Mouse (Mus musculus) granulocyte monocyte progenitor cell, adult 5-6 weeks (primary cell): Measurements from ENCODE around the gene Cldn10. TPM values are rescaled to one million over a fixed set of nuclear protein-coding genes. Genes with fewer than 3 reads are reported as not detected.
"Not testable (repeated sequence)": the region's sequence is repeated elsewhere in the genome, so short reads cannot be mapped to it uniquely, and the experiment has no call there.

ENCODE experiments used
- ATAC-seq: replicated peaks from 2 replicates; pipeline ENCODE4 v1.8.0; 2016; ENCODE audit warnings: mild to moderate bottlenecking, moderate TSS enrichment, inconsistent platforms; ENCODE audit not compliant: poor library complexity, severe bottlenecking
- total RNA-seq, 2 experiments: library from RNA; stranded (forward) in 1 of 2; stranded (reverse) in 1 of 2; fragments of 200-712, 200-1000 nt in 1 of 2; fragments of >200 nt in 1 of 2; fragmentation: Nextera tagmentation in 1 of 2; gene quantifications; 2 replicates each; pipeline ENCODE4 v1.2.3; 2014 to 2017

The Cldn10 gene
- total RNA-seq (2014; fragmentation: Nextera tagmentation) (not detected in 2 replicates), total RNA-seq (2017) (0.31 TPM in 1 of 2 replicates, not detected in the other)

DNA sequence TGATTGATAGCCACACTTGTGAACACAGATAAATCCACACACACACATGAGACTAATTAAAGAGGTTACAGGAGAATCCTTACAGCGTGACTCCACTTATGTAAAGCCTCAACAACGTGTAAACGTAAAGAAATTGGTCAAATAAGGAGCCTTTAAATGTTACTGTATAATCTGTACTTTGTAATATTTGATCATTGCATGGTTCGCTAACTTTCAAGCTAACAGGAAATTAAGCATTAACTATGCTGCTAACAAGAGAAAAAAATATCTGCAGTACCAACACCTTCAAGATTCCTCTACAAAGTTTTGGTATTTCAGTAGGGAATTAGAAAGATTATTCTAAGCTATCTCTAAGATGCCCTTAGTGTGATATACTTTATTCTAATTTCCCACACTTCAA is at the start of gene Cldn10:
Gene Cldn10 (plus strand): TSS at position 288 of the 400 bp plus-strand sequence.
- no peak for ATAC-seq

DNA sequence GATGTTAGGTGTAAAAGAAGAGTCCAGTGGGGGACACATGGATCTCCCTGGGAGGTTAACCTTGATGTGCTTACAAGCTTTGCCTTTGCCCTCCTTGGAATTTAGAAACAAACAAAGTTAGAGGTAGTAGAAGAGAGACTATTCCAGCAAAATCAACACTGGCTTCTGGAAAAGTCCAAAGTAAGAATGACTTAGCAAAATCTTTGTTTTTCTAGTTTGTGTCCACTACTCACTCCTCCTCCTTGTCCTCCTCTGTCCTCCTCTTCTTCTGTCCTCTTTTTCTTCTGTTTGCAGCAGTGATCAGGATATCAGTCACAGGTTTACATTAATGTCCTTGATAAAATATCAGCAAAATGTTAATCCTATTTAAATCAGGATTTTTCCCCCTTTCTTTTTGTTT is 45.9 kb upstream of the Cldn10 start:
- ATAC-seq = no peak

- no peak for ATAC-seq
Measured at GRCm38 (mm10) chr14:118742862-118743261, 44.8 kb upstream of the Cldn10 start.

GRCm38 (mm10) chr14:118749068-118749467 is 38.6 kb upstream of the Cldn10 start:
- ATAC-seq = no peak

DNA sequence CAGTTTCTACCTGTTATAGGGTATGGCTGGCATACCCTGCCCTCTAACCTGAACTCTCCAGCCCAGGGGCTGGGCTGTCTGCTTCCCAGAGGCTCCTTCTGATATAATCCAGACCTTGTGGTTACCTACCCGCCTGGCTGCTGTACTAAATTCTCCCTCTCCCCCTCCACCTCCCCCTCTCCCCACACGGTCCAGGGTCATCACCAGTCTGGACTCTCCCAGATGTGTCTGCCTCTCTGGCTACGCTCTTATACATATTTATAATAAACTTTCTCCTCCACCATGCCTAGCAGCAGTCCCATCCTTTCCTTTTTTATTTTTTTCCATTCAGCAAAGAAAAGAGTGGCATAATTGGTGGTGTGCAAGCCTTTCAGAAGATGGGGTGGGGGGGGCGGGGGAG is 38.0 kb upstream of the Cldn10 start:
- ATAC-seq = no peak

- no peak; the same call in none of the 2 replicates for ATAC-seq
Measured at GRCm38 (mm10) chr14:118750505-118751192, 37.1 kb upstream of the Cldn10 start.

GRCm38 (mm10) chr14:118751193-118751753 is 36.4 kb upstream of the Cldn10 start:
- no peak for ATAC-seq

GRCm38 (mm10) chr14:118756015-118756414 is 31.7 kb upstream of the Cldn10 start:
- no peak for ATAC-seq

DNA sequence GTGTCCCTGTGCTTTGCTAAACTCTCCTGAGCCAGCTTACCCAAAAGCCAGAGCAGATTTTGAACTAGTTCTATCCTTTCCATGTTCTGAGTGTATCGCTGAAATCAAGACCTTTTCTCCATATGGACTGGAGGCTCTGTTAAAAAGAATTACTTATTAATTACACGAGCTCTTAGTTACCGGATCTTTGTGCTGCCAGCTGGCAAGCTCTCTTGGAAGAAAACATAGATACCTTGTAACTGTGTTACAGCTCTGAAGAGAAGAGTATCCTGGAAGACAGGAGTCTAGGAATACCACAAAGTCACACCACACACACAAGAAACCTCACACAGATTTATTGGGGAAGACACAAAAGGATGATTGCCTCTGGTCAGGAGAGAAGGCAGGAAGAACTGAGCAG is 31.1 kb upstream of the Cldn10 start:
- ATAC-seq = no peak

- ATAC-seq = not testable (repeated sequence)
Measured at GRCm38 (mm10) chr14:118763362-118763761, 24.3 kb upstream of the Cldn10 start.

GRCm38 (mm10) chr14:118763917-118764495 is 23.7 kb upstream of the Cldn10 start:
- ATAC-seq = no peak

- ATAC-seq = no peak
Measured at GRCm38 (mm10) chr14:118765306-118765705, 22.4 kb upstream of the Cldn10 start.

DNA sequence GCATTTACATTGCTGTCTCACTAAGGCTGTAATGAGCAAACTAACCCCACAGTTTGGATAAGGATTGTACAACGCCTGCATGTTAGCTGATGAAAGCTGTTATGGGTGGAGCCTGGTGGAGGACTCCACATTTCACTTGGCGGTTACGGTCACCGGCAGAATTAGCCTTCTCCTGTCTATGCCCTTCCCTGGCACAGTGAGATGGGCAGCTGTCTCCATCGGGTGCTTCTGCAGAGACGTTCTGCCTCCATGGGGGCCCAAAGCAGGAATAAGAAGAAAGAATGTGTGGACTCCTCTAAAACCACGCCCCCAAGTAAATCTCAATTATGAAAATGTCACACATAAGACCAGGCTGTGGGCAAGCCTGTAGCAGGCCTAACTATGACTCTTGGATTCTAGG is 21.8 kb upstream of the Cldn10 start:
- 0 out of 2 replicates have a peak, but pooled peaks have one; percentile 1 for ATAC-seq

GRCm38 (mm10) chr14:118766368-118766767 is 21.3 kb upstream of the Cldn10 start:
- peak; percentile 51 for ATAC-seq

DNA sequence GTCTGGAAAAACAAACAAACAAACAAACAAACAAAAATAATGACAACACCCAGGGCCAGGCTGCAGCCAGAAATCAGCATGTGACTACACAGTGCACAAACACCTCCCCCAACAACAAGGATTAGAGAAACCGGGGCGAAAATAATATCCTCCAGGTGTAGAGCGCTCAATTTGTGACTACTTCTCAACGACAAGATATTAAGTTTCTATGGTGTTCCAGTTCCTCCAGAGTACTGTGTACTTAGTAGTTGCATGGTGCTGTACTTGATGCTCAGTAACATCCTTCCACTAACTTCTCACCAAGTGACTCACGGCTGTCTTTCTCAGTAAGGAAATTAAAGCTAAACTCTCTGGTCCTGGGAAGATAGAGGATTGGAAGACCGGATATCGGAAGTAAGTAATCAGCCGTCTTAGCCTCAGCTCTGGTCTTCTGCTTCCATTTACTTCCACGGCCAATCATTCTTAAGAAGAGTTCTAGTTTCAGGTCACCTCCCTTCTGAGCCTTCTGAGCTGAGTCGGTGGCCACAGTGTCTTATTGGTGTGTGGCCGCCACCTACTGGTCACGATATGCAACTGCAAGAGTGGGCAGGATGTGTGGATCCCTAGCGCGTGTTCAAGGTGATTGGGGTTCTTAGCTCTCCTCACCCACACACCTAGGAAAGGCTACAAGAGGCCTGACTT is 19.9 kb upstream of the Cldn10 start:
- ATAC-seq = peak; percentile 98

GRCm38 (mm10) chr14:118768354-118768713 is 19.4 kb upstream of the Cldn10 start:
- ATAC-seq = no peak

GRCm38 (mm10) chr14:118773668-118774067 is 14.0 kb upstream of the Cldn10 start:
- no peak for ATAC-seq

- ATAC-seq = peak; percentile 64
Measured at GRCm38 (mm10) chr14:118774507-118775428, 12.9 kb upstream of the Cldn10 start.

GRCm38 (mm10) chr14:118775554-118775953 is 12.2 kb upstream of the Cldn10 start:
- no peak for ATAC-seq

DNA sequence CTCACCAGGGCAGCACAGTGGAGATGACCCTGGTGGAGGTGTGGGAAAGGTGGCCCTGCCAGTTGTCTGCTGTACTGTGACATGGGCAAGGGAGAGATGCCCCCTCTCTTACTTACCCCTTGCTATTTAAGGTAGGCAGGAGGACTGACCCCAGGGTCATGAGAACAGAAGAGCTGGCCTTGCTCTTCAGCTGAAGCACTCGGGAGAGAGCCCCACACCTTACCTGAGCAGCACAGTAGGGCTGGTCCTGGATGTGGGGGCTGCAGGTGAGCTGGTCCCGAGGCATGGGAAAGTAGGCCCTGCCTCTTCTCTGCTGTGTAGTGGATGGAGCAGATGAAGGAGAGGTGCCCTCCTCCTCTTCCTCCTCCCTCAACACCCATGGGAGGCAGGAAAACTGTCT is 11.3 kb upstream of the Cldn10 start:
- no peak for ATAC-seq
